Mouse (Mus musculus) cerebellum, postnatal 10 days (tissue): ENCODE results near the gene Pnpla1.
"Not testable (repeated sequence)": the region's sequence is repeated elsewhere in the genome, so short reads cannot be mapped to it uniquely, and the experiment has no call there.

ENCODE experiments used
- DNase-seq, 2 experiments: peaks; one replicate each; pipeline ENCODE4 v3.0.0; 2021; ENCODE audit warnings: mixed read lengths in 2 of 2

Gene Pnpla1

GRCm38 (mm10) chr17:28858205-28858604 lies at the start of gene Pnpla1:
TSS of gene Pnpla1 (plus strand) at chr17:28858411.
- no peak for DNase-seq

DNA sequence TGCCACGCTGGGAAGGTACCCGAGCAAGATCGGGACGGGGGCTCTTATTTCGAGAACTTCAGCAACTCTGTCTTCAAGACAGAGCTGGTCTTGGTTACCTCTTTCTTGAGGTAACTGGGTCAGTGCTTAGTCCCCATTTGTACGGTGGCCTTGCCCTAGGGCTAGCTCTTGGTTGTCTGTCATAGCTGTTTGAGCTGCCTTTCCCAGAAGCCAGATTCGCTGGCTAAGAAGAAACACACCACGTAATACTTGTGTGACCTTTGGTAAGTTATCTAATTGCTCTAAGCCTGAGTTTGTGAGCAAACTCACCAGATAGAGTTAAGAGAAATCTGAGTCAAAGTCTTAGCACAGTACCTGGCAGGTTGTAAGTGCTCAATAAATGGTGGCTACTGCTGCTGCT lies 49.5 kb upstream of the Pnpla1 start:
- DNase-seq: no peak

DNA sequence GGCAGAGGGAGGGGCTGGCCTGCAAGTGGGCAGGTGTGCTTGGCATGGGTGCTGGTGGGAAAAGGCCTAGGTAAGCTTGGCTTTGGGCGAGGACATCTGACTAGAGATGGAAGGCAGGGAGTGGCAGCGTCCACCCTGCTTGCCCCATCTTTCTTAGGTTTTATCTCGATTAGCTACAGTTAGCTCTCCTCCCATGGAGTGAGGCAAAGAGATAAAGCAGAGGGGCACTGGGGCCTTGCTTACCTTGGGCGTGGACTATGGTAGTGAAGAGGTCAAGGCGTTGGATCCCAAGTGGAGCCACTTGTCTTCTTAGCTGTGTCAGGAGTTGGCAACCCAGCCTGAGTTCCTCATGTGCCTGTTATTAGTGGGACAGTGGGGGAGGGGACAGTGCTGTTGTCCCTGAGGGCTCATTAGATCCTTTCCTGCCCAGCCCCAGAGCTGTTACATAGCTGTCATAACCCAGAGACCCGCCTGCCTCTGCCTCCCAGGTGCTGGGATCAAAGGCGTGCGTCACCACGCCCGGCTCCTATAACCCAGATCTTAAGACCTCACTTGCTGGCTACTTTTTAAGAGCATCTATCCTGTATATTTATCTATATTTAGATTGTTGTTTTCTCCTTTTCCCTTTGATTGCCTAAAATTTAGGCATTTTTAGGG lies 48.9 kb upstream of the Pnpla1 start:
- no peak for DNase-seq

GRCm38 (mm10) chr17:28812345-28812744 lies 45.9 kb upstream of the Pnpla1 start:
- no peak for DNase-seq

DNA sequence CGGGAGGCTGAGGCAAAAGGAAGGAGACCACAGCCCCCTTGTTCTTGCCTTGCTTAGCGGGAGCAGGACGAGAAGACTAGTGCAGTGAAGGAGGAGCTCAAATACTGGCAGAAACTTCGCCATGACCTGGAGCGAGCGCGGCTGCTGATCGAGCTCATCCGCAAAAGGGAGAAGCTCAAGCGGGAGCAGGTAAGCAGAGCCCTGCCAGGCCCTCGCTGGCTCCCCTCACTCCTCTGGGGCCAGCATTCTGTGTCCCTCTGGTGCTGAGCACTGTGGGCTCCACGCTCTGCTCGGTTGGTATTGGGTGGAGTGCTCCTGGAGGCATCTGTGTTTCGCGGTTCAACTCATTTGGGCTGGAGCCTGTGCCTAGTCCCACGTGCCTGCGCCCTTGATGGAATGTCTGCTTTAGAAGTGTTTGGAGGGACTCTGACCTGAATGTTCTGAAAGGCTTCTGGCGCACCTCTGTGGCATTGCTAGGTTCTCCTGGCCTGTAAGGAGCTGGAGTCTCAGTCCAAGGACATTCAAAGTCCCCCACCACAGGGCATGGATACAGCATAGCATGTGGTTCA lies 43.6 kb upstream of the Pnpla1 start:
- no peak for DNase-seq

GRCm38 (mm10) chr17:28815384-28816004 lies 42.7 kb upstream of the Pnpla1 start:
- no peak for DNase-seq

DNA sequence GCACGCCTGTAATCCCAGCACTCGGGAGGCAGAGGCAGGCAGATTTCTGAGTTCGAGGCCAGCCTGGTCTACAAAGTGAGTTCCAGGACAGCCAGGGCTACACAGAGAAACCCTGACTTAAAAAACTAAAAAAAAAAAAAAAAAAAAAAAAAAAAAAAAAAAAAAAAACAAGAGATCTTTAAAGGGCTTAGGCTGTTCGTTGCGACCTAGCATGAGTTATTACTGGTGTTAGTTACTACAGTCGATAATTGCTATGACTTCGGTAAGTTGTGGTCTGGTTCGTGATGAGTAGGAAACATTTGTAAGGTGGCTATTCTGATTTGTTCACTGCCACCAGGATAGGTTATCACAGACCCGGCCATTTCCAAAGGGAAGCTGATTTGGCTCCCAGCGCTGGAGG lies 41.9 kb upstream of the Pnpla1 start:
- not testable (repeated sequence) for DNase-seq

DNA sequence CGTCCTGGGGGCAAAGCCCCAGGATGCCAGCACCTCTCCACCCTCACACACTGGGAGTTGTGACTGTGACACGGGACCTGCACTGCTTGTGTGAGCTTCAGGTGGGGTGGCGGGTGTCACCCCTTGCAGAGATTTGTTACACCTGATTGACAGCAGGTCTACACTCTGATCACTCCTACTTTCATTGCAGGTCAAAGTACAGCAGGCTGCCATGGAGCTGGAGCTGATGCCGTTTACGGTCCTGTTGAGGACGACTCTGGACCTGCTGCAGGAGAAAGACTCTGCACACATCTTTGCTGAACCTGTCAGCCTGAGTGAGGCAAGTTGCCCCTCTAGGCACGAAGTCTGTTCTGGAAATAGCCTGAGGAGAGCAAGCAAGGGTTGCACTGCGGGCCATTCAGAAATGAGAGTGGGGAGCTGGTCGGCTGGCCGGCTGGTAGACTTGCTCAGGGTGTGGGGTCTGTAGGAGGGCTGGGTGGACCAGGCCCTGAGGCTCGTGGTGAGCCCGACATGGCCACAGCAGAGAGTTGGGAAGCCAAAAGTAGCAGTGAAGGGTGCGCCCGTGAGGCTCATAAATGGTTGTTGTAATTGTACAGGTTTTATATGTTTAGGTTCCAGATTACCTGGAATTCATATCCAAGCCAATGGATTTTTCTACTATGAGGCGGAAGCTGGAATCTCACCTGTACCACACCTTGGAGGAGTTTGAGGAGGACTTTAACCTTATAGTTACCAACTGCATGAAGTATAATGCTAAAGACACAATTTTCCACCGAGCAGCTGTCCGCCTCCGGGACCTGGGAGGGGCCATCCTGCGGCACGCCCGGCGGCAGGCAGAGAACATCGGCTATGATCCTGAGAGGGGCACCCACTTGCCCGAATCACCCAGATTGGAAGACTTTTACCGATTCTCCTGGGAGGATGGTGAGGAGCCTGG lies 41.1 kb upstream of the Pnpla1 start:
- no peak for DNase-seq

GRCm38 (mm10) chr17:28820189-28820588 lies 38.0 kb upstream of the Pnpla1 start:
- DNase-seq: no peak

DNA sequence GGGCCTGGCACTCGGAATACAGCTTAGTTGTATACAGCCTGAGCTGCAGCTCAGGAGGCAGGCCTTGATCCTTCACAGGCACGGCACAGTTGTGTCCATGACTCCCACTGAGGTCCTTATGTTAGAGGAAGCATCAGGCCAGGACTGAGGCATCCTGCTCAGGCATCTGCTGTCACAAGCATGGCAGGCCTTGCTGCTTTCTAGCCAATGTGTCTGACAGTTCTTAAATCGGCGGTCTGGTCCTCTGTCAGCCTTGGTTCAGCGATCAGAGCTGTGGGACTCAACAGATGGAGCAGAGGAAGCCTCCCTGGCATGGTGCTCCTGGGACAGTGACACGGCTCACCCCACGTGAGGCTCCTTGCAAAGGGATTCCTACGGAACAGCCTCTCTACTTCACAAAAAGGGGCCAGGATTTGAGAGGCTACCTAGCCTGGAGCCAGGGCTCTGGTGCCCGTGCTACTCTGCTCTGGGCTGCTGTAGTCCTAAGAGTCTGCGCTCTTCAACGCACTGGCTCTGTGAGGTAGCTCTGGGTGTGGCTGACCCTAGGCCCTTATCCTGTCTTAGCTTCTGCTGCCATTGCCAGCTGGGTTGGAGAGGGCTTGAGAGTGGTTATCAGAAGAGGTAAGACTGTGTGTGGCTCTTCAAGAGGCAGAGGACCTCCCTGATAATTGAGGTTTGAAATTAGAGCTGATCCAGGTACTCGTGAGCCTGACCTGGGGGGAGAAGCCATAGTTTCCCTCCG lies 35.0 kb upstream of the Pnpla1 start:
- DNase-seq: peak; percentile 81 to 86

DNA sequence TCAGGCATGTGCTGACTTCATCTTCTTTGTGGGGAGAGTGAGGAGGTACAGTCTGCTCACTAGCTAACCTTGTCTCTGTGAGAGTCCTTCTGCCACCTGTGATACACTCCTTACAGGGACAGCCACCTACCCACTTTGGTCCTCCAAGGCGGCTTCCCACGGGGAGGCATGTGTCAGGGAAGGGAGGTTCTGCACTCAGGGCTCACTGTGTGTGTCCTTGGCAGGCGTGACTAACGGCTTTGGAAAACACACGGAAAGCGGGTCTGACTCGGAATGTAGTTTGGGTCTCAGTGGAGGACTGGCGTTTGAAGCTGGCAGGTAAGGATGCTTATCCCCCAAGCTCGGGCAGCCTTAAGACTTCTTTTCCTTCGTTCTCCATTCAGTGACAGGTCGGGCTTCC lies 34.5 kb upstream of the Pnpla1 start:
- peak in 1 of 2 experiments; percentile 36 for DNase-seq

GRCm38 (mm10) chr17:28824896-28825295 lies 33.3 kb upstream of the Pnpla1 start:
- DNase-seq: no peak

- DNase-seq: peak; percentile 48 to 54
These were observed 32.7 kb upstream of the Pnpla1 start for GRCm38 (mm10) chr17:28825359-28826041.

- no peak for DNase-seq
These were observed 30.5 kb upstream of the Pnpla1 start for GRCm38 (mm10) chr17:28827665-28828231.

GRCm38 (mm10) chr17:28829120-28829519 lies 29.1 kb upstream of the Pnpla1 start:
- no peak for DNase-seq

DNA sequence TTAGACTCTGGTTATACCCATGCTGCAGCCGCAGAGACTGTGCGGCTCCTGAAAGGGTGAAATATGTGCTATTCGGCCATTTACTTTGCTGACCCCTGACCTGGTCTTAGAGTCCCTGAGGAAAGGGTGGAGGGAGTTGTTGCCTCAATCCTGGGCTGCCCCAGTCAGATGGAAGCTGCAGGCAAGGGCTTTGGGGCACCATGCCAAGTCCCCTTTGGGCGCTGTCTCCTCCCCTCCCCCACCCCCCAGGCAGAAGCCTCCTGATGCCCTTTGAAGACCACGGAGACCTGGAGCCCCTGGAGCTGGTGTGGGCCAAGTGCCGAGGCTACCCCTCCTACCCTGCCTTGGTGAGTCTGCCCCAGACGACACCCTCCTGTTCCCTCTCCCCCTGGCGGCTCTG lies 27.1 kb upstream of the Pnpla1 start:
- DNase-seq: no peak

DNA sequence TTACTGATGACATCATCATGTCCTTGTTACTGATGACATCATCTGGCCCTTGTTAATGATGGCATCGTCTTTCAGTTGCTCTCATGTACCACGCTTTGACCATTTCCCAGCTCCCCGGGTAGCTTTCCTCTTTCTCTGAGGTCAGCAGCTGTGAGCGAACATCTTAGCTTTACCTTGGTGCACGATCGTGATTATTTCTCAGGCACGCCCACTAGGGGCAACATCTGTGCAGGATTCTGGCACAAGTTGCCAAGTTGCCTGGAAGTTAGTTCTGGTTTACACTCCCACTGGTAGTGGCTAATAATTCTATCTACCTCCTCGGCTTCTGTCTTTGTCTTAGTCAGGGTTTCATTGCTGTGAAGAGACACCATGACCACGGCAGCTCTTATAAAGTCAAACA lies 26.2 kb upstream of the Pnpla1 start:
- DNase-seq: no peak

DNA sequence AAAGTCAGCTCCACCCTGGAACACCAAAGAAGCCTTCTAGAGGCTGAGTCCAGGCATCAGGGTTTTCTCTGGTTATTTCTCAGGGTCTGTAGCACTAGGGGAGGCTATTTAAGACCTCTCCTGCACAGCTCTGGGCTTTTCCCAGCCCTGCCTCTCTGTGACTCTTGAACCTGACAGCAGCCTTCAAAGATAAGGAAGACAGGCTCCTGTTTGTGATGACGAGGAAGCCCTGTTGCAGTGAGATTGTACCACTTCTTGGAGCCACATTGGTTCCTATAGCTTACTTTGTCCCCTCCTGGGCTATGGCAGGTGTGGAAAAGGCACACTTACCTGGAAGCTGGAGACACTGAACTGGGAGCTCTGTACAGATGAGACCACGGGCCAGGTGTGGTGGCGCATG lies 25.3 kb upstream of the Pnpla1 start:
- no peak for DNase-seq

DNA sequence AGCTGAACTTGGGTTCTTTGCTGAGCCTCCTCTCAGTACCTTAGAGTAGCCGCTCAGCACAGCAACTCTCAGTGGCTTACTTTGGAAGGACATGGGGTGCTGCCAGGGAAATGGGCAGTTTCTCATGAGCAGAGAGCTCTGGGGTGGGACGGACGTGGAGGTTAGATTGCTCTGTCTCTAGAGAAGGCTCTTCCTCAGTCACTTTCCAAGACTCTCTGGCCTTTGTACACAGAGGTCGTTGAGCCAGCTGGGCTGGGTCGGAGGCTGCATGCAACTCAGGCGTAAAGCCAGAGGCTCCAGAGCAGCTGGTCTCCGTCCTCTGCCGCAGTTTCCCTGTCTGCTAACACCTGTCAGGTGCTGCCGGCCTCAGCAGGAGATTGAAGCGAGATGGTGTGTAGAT lies 23.5 kb upstream of the Pnpla1 start:
- DNase-seq: no peak

DNA sequence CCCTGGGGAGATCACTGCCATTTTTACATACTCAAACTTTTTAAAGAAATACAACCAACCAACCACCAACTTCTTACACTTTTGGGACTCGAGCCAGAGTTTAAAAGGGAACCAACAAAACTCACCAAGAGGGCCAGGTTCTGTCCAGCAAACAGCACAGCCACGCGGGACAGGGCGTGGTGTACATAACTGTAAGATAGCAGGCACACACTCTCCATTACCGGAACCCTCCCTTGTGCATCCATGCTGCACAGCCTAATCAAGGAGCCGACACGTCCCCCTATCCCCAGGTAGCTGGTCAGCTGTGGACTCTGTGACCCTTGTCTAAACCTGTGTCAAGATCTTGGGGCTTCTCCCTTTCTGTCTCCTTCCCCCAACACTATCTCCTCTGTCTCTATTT lies 20.4 kb upstream of the Pnpla1 start:
- no peak for DNase-seq

DNA sequence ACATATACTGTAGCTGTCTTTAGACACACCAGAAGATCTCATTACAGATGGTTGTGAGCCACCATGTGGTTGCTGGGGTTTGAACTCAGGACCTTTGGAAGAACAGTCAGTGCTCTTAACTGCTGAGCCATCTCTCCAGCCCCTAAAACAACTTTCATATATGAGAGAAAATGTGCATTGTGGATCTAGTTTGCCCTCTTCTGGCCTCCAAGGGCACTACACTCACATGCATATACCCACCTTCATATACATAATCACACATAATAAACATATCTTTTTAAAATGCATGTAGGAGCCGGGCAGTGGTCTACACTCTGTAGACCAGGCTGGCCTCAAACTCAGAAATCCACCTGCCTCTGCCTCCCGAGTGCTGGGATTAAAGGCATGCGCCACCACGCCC lies 16.3 kb upstream of the Pnpla1 start:
- not testable (repeated sequence) for DNase-seq

GRCm38 (mm10) chr17:28843665-28844064 lies 14.5 kb upstream of the Pnpla1 start:
- DNase-seq: no peak
